Mouse (Mus musculus) left cerebral cortex, postnatal 25 days (tissue): ENCODE measurements around the gene Miga1. TPM values are rescaled to one million over a fixed set of nuclear protein-coding genes. Genes with fewer than 3 reads are reported as not detected.
"Not testable (repeated sequence)": the region's sequence is repeated elsewhere in the genome, so short reads cannot be mapped to it uniquely, and the experiment has no call there.

ENCODE experiments used
- DNase-seq, 2 experiments: peaks; one replicate each; pipeline ENCODE4 v3.0.0; 2022; ENCODE audit warnings: low spot score in 2 of 2, mixed read lengths in 1 of 2
- intact Hi-C: fragments of 180-260 bp; cut with DNase I; formaldehyde crosslinking; loops from one replicate; pipeline ENCODE4 v1.15.1; 2025
- total RNA-seq, 2 experiments: library from RNA; stranded (reverse); gene quantifications; 2 replicates each; pipeline ENCODE4 v1.2.3; 2021

The Miga1 gene
- total RNA-seq, 2 experiments from 2014 or later = 71.7 to 84.0 TPM

GRCm38 (mm10) chr3:152264374-152264773 lies 75.8 kb downstream of the Miga1 start:
- intact Hi-C loops = no loop called here
- no peak for DNase-seq

DNA sequence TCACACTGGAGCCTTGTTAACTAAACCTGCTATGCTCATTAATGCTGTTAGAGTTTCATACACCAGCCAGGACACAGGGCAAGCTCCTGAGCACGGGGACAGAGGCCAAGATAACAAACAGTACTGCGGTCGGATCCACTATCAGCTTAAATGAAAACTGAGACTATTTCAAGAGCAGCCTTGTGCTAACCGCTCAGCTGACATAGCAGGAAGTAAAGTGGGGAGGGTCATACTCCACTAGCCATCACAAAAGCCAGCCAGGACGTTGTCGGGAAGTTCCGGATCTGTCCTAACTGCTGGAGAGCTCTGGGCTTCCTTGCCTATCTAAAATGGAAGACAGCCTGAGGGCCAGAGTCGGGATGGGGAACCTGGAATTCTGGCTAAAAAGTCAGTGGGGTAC lies 78.3 kb downstream of the Miga1 start:
- no peak for DNase-seq
- intact Hi-C loops = loop anchor here (1.0 kb wide), 1 partner anchor 24 kb away; no protein-coding TSS in a partner anchor

GRCm38 (mm10) chr3:152261436-152261835 lies 78.8 kb downstream of the Miga1 start:
- intact Hi-C loops = loop anchor here (1.0 kb wide), 1 partner anchor 23 kb away; no protein-coding TSS in a partner anchor
- DNase-seq = no peak

GRCm38 (mm10) chr3:152260362-152260761 lies 79.8 kb downstream of the Miga1 start:
- intact Hi-C loops = no loop called here
- DNase-seq = no peak

- peak; percentile 69 to 84 for DNase-seq
- intact Hi-C loops = not testable (repeated sequence)
These were observed 80.8 kb downstream of the Miga1 start for GRCm38 (mm10) chr3:152259409-152259808.

GRCm38 (mm10) chr3:152257528-152257927 lies 82.7 kb downstream of the Miga1 start:
- intact Hi-C loops = no loop called here
- DNase-seq = no peak

DNA sequence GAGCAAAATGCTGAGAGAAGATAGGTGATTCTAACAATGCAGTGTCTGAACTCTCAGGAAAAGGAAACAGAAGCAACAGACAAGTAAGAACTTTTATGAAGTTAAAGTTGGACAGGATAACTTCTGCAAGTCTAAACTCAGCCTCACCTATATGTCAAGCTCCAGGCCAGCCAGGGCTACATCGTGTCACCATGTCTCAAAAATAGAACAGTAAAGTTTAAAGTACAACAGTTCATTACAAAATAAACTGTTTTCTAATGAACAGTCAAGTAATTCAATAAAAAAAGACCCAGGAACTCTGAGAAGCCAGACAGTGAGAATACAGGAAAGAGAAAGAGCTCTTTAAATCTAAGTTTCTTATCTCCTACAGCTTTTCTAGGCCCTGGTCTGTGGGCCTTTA lies 89.7 kb downstream of the Miga1 start:
- intact Hi-C loops = no loop called here

GRCm38 (mm10) chr3:152247708-152248107 lies 92.5 kb downstream of the Miga1 start:
- DNase-seq = no peak
- intact Hi-C loops = no loop called here

More for the DNA sequence above, 89.7 kb downstream of the Miga1 start:
- no peak for DNase-seq

DNA sequence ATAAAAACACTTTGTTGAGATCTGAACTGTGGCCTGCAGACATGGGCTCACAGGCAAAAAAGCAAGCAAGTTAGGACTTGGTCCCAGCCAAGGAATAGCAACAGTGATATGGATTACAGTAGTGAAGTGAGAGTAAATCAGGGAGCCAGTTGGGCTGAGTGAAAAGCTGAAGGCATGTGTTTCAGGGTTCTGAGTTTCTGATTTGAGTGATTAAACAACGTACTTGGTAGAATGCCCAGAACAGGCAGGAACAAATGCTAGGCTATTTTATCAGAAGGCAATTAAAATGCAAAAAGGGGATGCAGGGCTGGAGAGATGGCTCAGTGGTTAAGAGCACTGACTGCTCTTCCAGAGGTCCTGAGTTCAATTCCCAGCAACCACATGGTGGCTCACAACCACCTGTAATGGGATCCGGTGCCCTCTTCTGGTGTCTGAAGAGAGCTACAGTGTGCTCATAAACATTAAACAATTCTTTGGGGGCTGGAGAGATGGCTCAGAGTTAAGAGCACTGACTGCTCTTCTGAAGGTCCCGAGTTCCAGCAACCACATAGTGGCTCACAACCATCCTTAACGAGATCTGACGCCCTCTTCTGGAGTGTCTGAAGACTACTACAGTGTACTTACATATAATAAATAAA lies 94.8 kb downstream of the Miga1 start:
- no peak for DNase-seq
- intact Hi-C loops = no loop called here

GRCm38 (mm10) chr3:152243304-152243703 lies 96.9 kb downstream of the Miga1 start:
- DNase-seq = no peak
- intact Hi-C loops = no loop called here

- intact Hi-C loops = no loop called here
- DNase-seq = no peak
These were observed 99.1 kb downstream of the Miga1 start for GRCm38 (mm10) chr3:152241098-152241497.

DNA sequence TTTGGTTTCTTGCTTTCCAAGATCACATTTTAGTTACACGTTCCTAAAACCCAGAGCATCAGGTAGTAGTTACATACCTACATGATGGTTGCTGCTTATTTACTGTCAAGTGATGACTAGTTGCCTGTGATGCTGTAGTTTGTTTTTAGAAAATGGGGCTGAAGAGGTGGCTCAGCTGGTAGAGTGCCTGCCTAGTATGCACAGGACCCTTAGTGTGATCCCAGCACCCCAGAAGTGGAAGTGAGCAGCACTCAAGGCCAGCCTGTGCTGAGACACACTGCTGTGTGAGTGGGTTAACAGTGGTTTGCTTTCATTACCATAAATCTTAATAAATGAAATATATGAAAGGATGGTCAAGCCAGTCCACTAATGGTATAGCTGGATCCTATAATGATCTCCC lies 100.6 kb downstream of the Miga1 start:
- DNase-seq = no peak
- intact Hi-C loops = no loop called here

DNA sequence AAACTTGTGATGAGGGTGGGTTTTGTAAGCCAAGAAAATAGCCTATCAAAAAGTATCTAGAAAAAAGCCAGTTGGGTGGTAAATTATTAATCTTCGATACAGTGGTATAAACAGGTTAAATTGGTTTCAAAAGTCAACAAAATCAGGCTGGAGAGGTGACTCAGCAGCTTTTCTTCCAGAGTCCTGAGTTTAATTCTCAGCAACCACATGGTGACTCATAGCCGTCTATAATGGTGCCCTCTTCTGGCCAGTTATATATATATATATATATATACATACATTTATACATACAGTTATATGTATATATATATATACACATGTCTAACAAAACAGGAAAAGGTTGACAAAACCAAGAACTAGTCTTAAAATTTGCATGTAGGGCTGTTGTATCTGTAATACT lies 101.4 kb downstream of the Miga1 start:
- peak in 1 of 2 experiments; percentile 11 for DNase-seq
- intact Hi-C loops = loop anchor here (1.0 kb wide), 1 partner anchor 22 kb away; no protein-coding TSS in a partner anchor

DNA sequence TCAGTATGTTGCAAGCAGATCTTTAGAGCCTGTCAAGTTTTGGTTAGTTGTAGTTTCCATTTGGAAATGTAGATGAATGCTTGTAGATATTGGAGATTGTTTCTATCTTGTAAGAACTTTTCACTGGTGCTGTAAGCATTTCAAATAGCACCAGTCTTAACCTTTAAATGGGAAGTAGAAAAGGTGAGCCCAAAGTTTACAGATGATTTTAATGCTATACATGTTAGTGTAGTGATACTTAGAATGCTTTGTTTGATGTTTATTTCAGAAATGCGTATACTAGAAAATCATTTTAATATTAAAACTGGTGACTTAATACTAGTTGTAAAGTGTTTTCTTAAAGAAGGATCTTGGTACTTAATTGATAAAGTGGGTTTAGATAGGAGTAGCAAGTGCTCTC lies 104.4 kb downstream of the Miga1 start:
- intact Hi-C loops = no loop called here

DNA sequence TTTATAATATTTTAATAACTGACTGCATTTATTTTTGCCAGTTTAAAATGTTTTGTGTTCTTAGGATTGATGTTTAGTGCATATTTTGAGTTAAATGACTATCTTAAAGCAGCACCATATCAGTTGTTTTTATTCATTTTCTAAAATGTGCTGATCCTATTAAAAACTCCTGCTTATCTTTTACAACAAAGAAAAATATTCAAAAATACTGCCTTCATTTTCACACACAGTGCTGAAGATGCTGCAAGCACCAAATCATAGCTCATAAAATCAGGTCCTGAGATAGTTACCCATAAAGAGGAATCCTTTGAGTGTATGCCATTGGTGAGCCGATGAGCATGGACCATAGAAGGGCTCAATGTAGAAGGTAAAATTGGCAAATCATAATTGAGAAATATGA lies 105.0 kb downstream of the Miga1 start:
- intact Hi-C loops = no loop called here
- DNase-seq = no peak

More for the DNA sequence above, 104.4 kb downstream of the Miga1 start:
- DNase-seq = no peak

GRCm38 (mm10) chr3:152231333-152232100 lies 108.7 kb downstream of the Miga1 start:
- DNase-seq = no peak
- intact Hi-C loops = no loop called here

DNA sequence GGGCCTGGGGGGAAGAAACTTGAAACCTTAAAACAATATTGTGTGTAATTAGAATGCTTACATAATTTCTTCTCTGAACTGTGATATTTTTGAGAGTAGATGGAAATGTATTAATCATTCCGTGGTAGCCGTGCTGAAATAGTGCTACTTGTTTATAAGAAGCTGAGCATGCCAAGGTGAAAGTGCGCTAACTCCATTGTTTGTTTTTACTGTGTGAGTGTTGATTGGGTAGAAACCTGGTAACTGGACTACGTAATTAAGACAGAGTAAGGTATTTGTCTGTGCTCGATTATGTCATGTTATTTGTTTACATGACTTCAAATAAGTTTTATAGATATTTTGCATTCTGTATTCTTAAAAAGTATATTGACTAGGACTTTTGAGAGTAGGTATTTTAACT lies 110.9 kb downstream of the Miga1 start:
- intact Hi-C loops = no loop called here
- DNase-seq = no peak

DNA sequence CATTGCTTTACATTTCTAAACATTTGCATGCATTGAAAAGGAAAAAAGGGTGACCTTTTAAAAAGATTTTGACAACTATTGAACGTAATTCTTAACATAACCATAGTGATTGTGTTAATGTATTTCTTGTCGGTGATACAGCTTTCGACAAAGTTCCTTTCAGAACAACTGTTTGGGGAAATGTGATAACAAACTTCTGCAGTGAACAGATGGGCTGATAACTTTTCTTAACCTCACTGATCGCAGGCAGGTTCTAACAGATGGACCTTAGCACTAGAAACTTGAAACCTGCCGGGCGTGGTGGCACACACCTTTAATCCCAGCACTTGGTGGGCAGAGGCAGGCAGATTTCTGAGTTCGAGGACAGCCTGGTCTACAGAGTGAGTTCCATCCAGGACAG lies 111.4 kb downstream of the Miga1 start:
- DNase-seq = no peak
- intact Hi-C loops = no loop called here

- intact Hi-C loops = no loop called here
- DNase-seq = no peak
These were observed 114.3 kb downstream of the Miga1 start for GRCm38 (mm10) chr3:152225906-152226305.

- DNase-seq = no peak
- intact Hi-C loops = no loop called here
These were observed 115.3 kb downstream of the Miga1 start for GRCm38 (mm10) chr3:152224918-152225317.
